Mouse (Mus musculus) ES-E14 (cell line): ENCODE measurements at regions not wholly inside any gene's neighbourhood (a gene's known extent, or its start where the extent isn't known, plus 50 kb on each side); places are given as distances from the start of the nearest gene placed in this dataset.

Experiments
- DNase-seq: peaks from one replicate; pipeline ENCODE4 v3.0.0-alpha.2; 2013; ENCODE audit warnings: low read depth, low spot score
- H3K27ac ChIP-seq: 2 replicates; pipeline ENCODE4 v1.5.1; 2012; ENCODE audit warnings: low read depth, mild to moderate bottlenecking, low read length, moderate library complexity, mixed read lengths; ENCODE audit not compliant: poor library complexity, insufficient read depth, severe bottlenecking
- H3K36me3 ChIP-seq: 2 replicates; pipeline ENCODE4 v1.6.1; 2012; ENCODE audit warnings: mild to moderate bottlenecking, low read length, moderate library complexity, mixed read lengths; ENCODE audit not compliant: control insufficient read depth, poor library complexity, insufficient read depth, severe bottlenecking
- H3K4me1 ChIP-seq, 2 experiments: fragments of 150-350 bp in 1 of 2; sonication (generic) in 1 of 2; 2 replicates each; pipeline ENCODE4 v1.6.1; 2012; ENCODE audit warnings: low read length in 2 of 2, mild to moderate bottlenecking in 1 of 2, mixed read lengths in 1 of 2; ENCODE audit not compliant: control insufficient read depth in 2 of 2, insufficient read depth in 2 of 2, poor library complexity in 1 of 2
- H3K4me3 ChIP-seq, 2 experiments: fragments of 150-350 bp in 1 of 2; sonication (generic) in 1 of 2; 2 replicates each; pipeline ENCODE4 v1.5.1; 2012; ENCODE audit warnings: low read length in 2 of 2, low read depth in 1 of 2, mild to moderate bottlenecking in 1 of 2, mixed read lengths in 1 of 2; ENCODE audit not compliant: insufficient read depth in 1 of 2, poor library complexity in 1 of 2, severe bottlenecking in 1 of 2
- H3K9ac ChIP-seq: 2 replicates; pipeline ENCODE4 v1.6.1; 2012; ENCODE audit warnings: low read depth, mild to moderate bottlenecking, low read length, mixed read lengths; ENCODE audit not compliant: poor library complexity, insufficient read depth, severe bottlenecking
- H3K9me3 ChIP-seq: fragments of 150-350 bp; sonication (generic); 2 replicates; pipeline ENCODE4 v1.6.1; 2012; ENCODE audit warnings: low read depth, mild to moderate bottlenecking, low read length; ENCODE audit not compliant: control insufficient read depth, insufficient read depth
- CHD2 ChIP-seq: IDR thresholded peaks from 2 replicates; pipeline ENCODE4 v1.6.1; 2014; ENCODE audit warnings: mild to moderate bottlenecking, low read depth, low read length, inconsistent platforms
- HCFC1 ChIP-seq: IDR thresholded peaks from 2 replicates; pipeline ENCODE4 v1.6.1; 2012; ENCODE audit warnings: low read length, inconsistent platforms, borderline replicate concordance; ENCODE audit not compliant: insufficient read depth
- MAFK ChIP-seq: IDR thresholded peaks from 2 replicates; pipeline ENCODE4 v1.6.1; 2014; ENCODE audit warnings: mild to moderate bottlenecking, low read depth, low read length, inconsistent platforms; ENCODE audit not compliant: insufficient read depth
- ZC3H11A ChIP-seq: IDR thresholded peaks from 2 replicates; pipeline ENCODE4 v1.6.1; 2012; ENCODE audit warnings: low read depth, mild to moderate bottlenecking, inconsistent platforms, low read length, borderline replicate concordance
- ZNF384 ChIP-seq: IDR thresholded peaks from 2 replicates; pipeline ENCODE4 v1.6.1; 2012; ENCODE audit warnings: low read depth, low read length, inconsistent platforms
- in situ Hi-C, 2 experiments: fragments of 600-800 bp; cut with MboI; formaldehyde crosslinking; loops; one replicate each; pipeline ENCODE4 v1.15.1; 2025; ENCODE audit warnings: low sequenced_read_pairs in 2 of 2, inconsistent platforms in 1 of 2; ENCODE audit not compliant: unreplicated experiment in 2 of 2

- H3K4me3 ChIP-seq: no peak overlapping the region
- no peak for DNase-seq
- in situ Hi-C loops: no loop called here
- no peak overlapping the region for H3K27ac ChIP-seq
- H3K9me3 ChIP-seq: no peaks in the 10 kb centered on the region
- no peak overlapping the region for H3K9ac ChIP-seq
- TF ChIP-seq ZC3H11A (no peak), MAFK (no peak), ZNF384 (no peak), HCFC1 (no peak), CHD2 (no peak)
- H3K4me1 ChIP-seq: no peaks in the 10 kb centered on the region
- H3K36me3 ChIP-seq: no peaks in the 10 kb centered on the region
Observed at GRCm38 (mm10) chr6:117570791-117571190, 270.2 kb upstream of the Zfp637 start.

DNA sequence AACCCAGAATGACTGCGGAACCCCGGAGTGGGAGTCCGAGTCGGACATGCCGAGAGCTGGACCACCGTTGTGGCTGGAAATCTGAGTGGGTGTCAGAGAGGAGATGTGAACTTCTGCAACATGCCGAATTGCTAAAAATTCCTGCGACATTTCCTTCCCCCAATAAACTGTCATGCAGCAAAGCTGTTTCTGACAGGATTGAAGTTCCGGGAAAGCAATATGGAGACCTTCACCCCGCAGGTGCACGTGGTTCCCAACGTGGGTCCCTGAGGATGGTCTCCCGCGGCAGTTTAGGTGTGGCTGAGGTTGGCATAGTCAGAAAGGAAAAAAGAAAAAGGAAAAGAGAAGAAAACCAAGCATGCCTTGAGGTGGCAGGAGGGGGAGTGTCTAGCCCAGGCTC lies 269.0 kb upstream of the Zfp637 start:
- Histone ChIP-seq H3K36me3 (no peaks in the 10 kb centered on the region), H3K4me3 (no peak overlapping the region), H3K27ac (no peak overlapping the region), H3K4me1 (no peaks in the 10 kb centered on the region), H3K9me3 (no peaks in the 10 kb centered on the region), H3K9ac (no peak overlapping the region)
- TF ChIP-seq MAFK: no peak
- TF ChIP-seq CHD2: no peak
- in situ Hi-C loops: no loop called here
- no peak for DNase-seq

DNA sequence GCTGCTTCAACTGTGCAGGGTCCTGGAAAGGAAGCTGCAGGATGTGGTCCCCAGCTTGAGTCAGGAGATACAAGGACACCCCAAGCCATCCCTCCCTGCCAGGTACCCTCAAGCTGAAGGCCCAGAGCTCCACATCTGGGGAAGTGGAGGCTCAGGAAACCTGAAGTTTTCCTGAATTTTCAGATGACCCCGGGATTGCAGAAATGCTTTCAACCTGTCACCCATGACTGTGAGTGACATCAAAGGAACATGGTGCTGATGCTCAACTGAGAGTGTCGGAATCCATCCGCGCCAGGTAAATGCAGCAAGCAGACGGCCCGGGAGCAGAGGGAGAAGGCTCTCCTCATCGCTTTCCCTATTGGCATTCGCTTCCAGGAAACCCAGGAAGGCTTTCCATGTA lies 267.6 kb upstream of the Zfp637 start:
- Histone ChIP-seq H3K27ac (no peak overlapping the region), H3K9me3 (no peaks in the 10 kb centered on the region), H3K4me1 (no peaks in the 10 kb centered on the region), H3K4me3 (no peak overlapping the region), H3K36me3 (no peaks in the 10 kb centered on the region), H3K9ac (no peak overlapping the region)
- in situ Hi-C loops: no loop called here
- TF ChIP-seq ZNF384 (no peak), CHD2 (no peak), HCFC1 (no peak), MAFK (no peak), ZC3H11A (no peak)
- no peak for DNase-seq

GRCm38 (mm10) chr6:117574146-117574545 lies 266.8 kb upstream of the Zfp637 start:
- Histone ChIP-seq H3K27ac (no peak overlapping the region), H3K9me3 (no peaks in the 10 kb centered on the region), H3K36me3 (no peaks in the 10 kb centered on the region), H3K4me1 (no peaks in the 10 kb centered on the region), H3K4me3 (no peak overlapping the region), H3K9ac (no peak overlapping the region)
- no peak for DNase-seq
- in situ Hi-C loops: no loop called here
- TF ChIP-seq CHD2 (no peak), MAFK (no peak), ZNF384 (no peak), ZC3H11A (no peak), HCFC1 (no peak)

DNA sequence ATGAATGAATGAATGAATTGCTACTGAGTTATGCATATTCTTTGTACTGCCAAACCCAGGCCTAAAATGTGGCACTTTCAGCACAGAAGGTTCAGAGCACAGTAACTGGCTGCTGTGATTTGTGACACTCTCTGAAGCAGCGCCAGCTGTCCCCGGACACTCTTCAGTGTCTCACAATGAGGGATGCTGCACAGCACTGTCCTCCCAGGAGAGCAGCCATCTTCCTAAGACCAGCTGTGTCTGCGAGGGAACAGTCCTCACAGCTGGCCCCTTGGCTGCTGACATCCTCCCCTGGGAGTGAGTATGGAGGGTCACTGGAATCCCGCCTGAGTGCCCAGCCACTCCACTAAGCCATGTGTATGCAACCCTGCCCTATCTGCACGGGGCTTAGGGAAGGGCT lies 265.9 kb upstream of the Zfp637 start:
- Histone ChIP-seq H3K4me1 (no peaks in the 10 kb centered on the region), H3K4me3 (no peak overlapping the region), H3K9ac (no peak overlapping the region), H3K36me3 (no peaks in the 10 kb centered on the region), H3K27ac (no peak overlapping the region), H3K9me3 (no peaks in the 10 kb centered on the region)
- no peak for TF ChIP-seq HCFC1
- TF ChIP-seq CHD2: no peak
- no peak for TF ChIP-seq MAFK
- TF ChIP-seq ZC3H11A: no peak
- no peak for TF ChIP-seq ZNF384
- in situ Hi-C loops: no loop called here
- DNase-seq: no peak
